Mouse (Mus musculus) layer of hippocampus, adult 18-20 months (tissue): ENCODE measurements at regions not wholly inside any gene's neighbourhood (a gene's known extent, or its start where the extent isn't known, plus 50 kb on each side); places are given as distances from the start of the nearest gene placed in this dataset.
"Not testable (repeated sequence)": the region's sequence is repeated elsewhere in the genome, so short reads cannot be mapped to it uniquely, and the experiment has no call there.

Experiments
- DNase-seq, 2 experiments: peaks; one replicate each; pipeline ENCODE4 v3.0.0; 2022; ENCODE audit warnings: low spot score in 2 of 2

DNA sequence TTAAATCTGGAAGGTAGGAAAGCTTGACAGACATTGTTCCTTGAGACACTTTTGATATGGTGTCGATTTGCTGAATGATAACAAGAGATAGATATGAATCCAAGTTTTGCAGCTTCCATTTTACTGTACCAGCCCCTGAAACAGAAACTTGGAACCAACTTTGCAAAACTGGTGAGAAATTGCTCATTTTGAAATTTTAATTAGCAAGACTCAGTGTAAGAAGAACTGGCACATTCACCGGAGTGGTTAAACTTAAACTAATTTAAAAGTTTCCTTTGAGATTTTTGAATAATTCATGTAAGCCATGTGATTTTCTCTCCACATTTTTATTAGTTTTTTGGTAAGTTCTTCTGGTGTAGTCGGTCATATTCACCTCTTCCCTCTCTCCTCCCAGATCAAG lies 85.3 kb downstream of the Slitrk1 start:
- DNase-seq, result no peak

DNA sequence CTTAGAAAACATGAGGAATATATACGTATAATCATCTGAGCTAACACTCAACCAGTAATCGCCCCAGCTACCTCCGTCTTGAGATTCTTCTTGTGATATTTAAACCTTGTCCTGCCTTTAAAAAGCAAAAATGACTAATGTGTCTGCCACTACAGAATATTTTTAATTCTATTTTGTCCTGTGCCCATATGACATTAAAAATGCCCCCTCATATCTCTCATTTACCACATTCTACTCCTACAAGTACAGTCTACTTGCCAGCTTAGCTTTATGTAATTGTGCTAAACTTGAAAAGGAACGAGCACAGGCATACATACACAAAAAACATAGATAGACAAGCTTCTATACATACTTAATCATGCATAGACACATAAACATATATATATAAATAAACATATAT lies 92.4 kb downstream of the Slitrk1 start:
- DNase-seq, result no peak

- DNase-seq, result no peak
Measured at GRCm38 (mm10) chr14:108819370-108819769, 94.6 kb downstream of the Slitrk1 start.

- DNase-seq, result peak in 1 of 2 experiments; percentile 20
Measured at GRCm38 (mm10) chr14:108805394-108805982, 108.5 kb downstream of the Slitrk1 start.

GRCm38 (mm10) chr14:108798884-108799283 lies 115.1 kb downstream of the Slitrk1 start:
- DNase-seq, result no peak

DNA sequence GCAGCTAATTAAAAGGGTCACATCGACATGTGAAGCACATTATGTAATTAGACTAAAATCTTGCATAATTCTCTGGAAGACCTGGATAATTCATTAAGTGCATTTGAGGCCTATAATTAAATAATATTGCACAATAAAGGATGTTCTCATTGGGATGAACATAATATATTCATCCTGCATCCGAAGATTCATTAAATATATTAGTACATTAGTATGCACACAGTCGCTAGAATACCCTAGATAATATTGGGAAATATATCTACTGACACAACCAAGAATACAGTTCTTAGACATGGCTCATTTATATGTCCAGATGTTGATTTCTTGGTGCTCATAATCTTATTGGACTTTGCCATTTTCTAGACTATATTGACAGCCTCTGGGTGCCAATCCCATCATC lies 121.5 kb downstream of the Slitrk1 start:
- no peak for DNase-seq

GRCm38 (mm10) chr14:108791296-108791695 lies 122.7 kb downstream of the Slitrk1 start:
- DNase-seq, result peak; percentile 24 to 63

DNA sequence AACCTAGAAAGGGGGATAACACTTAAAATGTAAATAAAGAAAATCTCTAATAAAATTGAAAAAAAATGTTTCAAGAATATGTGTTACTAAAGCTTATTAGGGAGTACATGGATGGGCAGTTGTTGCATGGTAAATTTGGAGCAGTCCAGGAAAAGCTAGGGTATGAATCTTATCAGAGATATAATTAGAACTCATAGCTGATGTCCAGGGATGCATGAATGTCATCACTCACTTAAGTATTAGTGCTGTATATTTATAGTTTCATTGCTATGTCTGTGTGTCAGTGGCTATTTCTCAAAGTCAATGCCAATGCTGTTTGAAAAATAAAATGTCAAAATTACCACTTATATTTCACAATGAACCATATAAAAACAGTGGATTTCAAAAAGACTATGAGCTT lies 165.2 kb downstream of the Slitrk1 start:
- DNase-seq, result no peak

DNA sequence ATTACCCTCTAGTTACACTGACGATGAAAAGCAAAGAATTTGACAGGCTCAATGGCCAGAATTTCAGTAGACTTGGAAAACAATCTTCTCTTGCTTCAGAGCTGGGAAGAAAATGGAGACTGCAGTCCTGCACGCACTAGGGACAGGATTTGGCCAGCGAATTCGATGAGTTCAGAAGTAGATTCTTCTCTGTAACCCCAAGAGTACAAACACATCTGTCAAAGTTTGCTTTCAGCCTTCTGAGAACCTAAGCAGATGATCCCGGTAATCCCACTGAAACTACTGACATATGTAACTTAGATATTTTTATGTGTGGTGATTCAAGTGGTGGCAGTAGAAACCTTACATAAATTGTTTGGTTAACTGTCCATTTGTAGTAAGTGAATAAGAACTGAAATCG lies 202.1 kb downstream of the Slitrk1 start:
- DNase-seq, result no peak

DNA sequence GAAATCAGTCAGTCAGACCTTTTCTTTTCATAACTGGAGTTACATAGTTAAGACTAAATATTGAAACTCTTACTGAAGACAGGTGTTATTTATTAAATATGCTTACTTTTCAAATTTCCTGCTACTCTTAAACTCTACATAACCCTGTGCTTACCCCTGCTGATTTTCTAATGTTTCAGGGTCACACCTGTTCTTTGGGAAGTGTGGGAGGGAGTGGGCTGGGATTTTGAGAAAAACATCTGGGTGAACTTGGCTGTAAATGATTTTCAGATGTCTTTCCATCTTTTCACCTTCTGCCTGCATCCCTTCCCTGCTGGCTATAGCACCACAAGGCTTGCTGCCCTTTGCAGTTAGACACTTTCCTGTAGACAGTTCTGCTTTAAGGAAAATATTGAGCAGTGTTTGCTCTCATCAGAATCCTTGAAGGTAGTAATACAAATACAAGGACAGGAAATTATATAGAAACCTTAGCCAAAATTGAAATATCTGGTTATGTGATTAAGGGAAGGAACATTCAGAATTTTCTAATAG lies 204.8 kb downstream of the Slitrk1 start:
- no peak for DNase-seq

DNA sequence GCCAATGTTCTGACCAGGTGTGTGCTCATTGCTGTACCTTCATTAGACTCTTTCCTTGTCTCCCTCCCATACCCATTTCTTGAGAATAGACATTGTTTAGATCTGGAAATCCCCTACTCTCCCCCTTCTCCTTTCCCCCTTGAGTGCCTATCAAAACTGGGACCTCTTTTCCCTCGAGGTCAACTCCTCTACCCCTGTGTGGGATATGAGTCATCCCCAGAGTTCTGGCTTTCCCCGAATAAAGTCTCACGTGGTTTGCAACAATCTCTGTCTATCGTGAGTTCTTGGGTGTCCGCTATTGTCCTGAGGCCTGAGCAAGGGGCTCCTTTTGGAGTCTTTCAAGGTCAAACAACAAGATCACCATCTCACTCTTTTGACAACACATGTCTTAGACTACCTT lies 209.3 kb downstream of the Slitrk1 start:
- DNase-seq, result not testable (repeated sequence)

DNA sequence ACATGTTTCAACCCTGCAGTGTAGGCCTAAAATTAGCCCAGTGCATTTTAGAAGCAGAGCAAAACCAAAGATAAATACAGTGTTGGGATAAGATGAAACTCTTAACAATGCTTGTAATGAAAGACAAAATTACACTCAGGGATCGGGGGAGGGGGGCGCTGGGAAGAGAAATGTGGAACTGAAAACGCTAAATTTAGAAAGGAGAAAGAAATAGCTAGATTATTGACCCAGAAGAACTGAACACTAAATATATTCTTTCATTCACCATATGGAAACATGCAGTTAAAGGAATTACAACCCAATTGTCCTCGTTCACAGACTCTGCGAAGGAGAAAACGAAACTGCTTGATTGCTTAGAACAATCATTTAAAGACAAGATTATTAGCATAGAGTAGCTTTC lies 249.1 kb downstream of the Slitrk1 start:
- no peak for DNase-seq

DNA sequence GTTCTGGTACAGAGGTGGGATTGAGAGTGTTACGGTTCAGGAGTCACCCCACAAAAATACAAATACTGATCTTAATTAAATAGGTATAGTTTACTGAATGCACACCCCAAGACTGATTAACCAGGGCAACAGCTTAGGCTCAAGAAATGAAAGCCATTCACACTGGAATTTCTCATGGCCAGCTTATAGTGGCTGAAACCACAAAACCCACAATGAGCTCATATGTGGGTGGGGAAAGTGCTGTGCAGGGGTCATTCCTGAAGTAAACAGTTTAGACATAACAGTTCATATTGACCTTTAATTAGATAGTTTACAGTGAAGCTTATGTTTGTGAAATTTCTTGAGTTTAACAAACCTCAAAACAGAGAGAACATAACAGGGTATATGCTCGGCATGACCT lies 275.7 kb downstream of the Slitrk1 start:
- no peak for DNase-seq

DNA sequence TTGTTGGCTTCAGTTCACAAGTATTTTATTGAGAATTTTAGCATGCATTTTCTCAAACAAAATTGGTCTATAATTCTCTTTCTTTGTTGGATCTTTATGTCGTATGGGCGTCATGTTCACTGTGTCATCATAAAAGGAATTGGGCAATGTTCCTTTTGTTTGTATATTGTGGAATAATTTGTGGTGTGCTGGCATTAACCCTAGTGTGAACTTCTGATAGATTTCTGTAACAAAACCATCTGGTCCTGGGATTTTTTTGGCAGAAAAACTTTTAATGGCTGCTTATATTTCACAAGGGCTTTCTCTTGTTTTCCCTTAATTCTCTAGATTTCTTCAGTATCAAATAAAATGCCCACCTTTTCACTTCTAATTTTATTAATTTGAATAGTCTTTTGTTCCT lies 278.7 kb downstream of the Slitrk1 start:
- DNase-seq, result no peak

DNA sequence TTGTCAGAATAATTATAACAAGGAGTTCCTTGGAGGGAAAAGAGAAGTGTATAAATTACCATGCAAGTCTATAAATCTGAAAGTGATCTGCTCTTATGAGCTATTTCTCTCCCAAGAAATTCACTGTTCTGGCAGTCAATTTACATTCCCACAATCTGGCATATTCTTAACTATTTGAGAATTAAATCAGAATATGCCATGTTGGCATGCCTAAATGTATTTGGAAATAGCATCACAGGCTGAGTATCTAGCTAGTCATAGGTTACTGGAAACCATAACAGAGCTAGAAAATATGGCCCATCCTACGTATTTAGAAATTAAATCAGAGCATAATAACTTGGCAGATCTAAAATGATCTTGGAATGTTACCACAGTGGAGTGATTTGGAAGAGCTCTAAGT lies 303.9 kb downstream of the Slitrk1 start:
- peak in 1 of 2 experiments; percentile 26 for DNase-seq
